Comparison of ENCODE assay signal across 8 mouse cellular contexts in genomic region chr19:53039090-53039489, GRCm38 (mm10). TPM values are rescaled to one million over a fixed set of nuclear protein-coding genes. Genes with fewer than 3 reads are reported as not detected.
DNase-seq lines count a peak whose midpoint lies in the region; ATAC-seq and TF ChIP-seq lines count a peak whose summit lies in the region.

No protein-coding gene starts in this region.

- ATAC-seq in kidney, embryonic 16.5 days (ENCODE audit: low FRiP score, low TSS enrichment), result peak; percentile 10; the same call in 1 of the 2 replicates

- WGBS in kidney, embryonic 16.5 days, result 35% methylated on average over 11 of the region's 11 CpGs

- peaks cover 38% of the 10 kb centered on the region for H3K79me2 ChIP-seq in myocyte (ENCODE audit: control insufficient read depth, insufficient read depth)

- H3K27ac ChIP-seq in kidney, embryonic 16.5 days (ENCODE audit: low read length), result peak overlapping the region; percentile 79

- no peak overlapping the region for H3ac ChIP-seq in myocyte (ENCODE audit: control insufficient read depth, insufficient read length)

- H3K4me2 ChIP-seq in kidney, embryonic 16.5 days (replicated peaks; ENCODE audit: low read depth, low read length), result peak overlapping the region; percentile 60
- peak overlapping the region; percentile 96 for H3K4me2 ChIP-seq in myocyte (ENCODE audit: low read depth)

- no peaks in the 10 kb centered on the region for H3K27me3 ChIP-seq in erythroblast, embryonic 14.5 days (ENCODE audit: control insufficient read depth)
- no peaks in the 10 kb centered on the region for H3K27me3 ChIP-seq in kidney, embryonic 16.5 days (ENCODE audit: insufficient read depth, low read length)
- H3K27me3 ChIP-seq in myocyte (ENCODE audit: control insufficient read depth, insufficient read depth, insufficient read length), result no peaks in the 10 kb centered on the region

- H3K36me3 ChIP-seq in erythroblast, embryonic 14.5 days (ENCODE audit: control insufficient read depth), result peaks cover 23% of the 10 kb centered on the region
- 0 out of 2 replicates have a peak, but pooled peaks cover 6% of the 10 kb centered on the region for H3K36me3 ChIP-seq in kidney, embryonic 16.5 days (ENCODE audit: insufficient read depth, low read length)
- H3K36me3 ChIP-seq in myocyte (ENCODE audit: control insufficient read depth, insufficient read depth), result no peaks in the 10 kb centered on the region

- H3K4me3 ChIP-seq in erythroblast, embryonic 14.5 days (replicated peaks), result peak overlapping the region; percentile 76
- H3K4me3 ChIP-seq in kidney, embryonic 16.5 days (ENCODE audit: low read length), result peak overlapping the region; percentile 95
- peak overlapping the region; percentile 50 for H3K4me3 ChIP-seq in myocyte

- TF ChIP-seq POLR2A in myocyte (IDR thresholded peaks at IDR 0.05; ENCODE audit: insufficient read length, low read depth), result no peak

- H3K9ac ChIP-seq in kidney, embryonic 16.5 days (replicated peaks; ENCODE audit: low read length), result peak overlapping the region; percentile 61

- DNase-seq in kidney, adult 11 months, result peak; percentile 49
- no peak for DNase-seq in kidney, postnatal 14 days
- peak; percentile 18 for DNase-seq in T-cell, adult 2 months (ENCODE audit: low spot score)
- no peak for DNase-seq in spleen, adult 12 weeks (ENCODE audit: low spot score)
- no peak for DNase-seq in layer of hippocampus, adult 18-20 months (ENCODE audit: low spot score in 2 of 2)

- H3K4me1 ChIP-seq in erythroblast, embryonic 14.5 days (ENCODE audit: control insufficient read depth), result peaks cover 60% of the 10 kb centered on the region
- peaks cover 26% of the 10 kb centered on the region for H3K4me1 ChIP-seq in kidney, embryonic 16.5 days (ENCODE audit: insufficient read depth, low read length)

- no peaks in the 10 kb centered on the region for H3K9me3 ChIP-seq in erythroblast, embryonic 14.5 days (ENCODE audit: control insufficient read depth, low read length)
- H3K9me3 ChIP-seq in kidney, embryonic 16.5 days (ENCODE audit: low read length), result no peaks in the 10 kb centered on the region

TF ChIP-seq in myocyte, 11 proteins besides CTCF, POLR2A, EP300 and RAD21:
- TF ChIP-seq TCF3 (IDR thresholded peaks at IDR 0.05; ENCODE audit: insufficient read length, low read depth) (no peak), MYOG (IDR thresholded peaks at IDR 0.05; ENCODE audit: control insufficient read depth in 1 of 3, insufficient read depth in 1 of 3, insufficient read length in 2 of 3, low read depth in 2 of 3) (no peak), SRF (IDR thresholded peaks at IDR 0.05; ENCODE audit: control insufficient read depth, insufficient read length, low read depth) (no peak), E2F4 (IDR thresholded peaks at IDR 0.05; ENCODE audit: insufficient read depth) (no peak), TCF12 (IDR thresholded peaks at IDR 0.05; ENCODE audit: insufficient read depth, poor library complexity, severe bottlenecking) (no peak), REST (IDR thresholded peaks at IDR 0.05; ENCODE audit: insufficient read depth, insufficient read length) (no peak), CEBPB (IDR thresholded peaks at IDR 0.05; ENCODE audit: insufficient read depth, poor library complexity, severe bottlenecking) (no peak)

RNA-seq across cellular contexts. Expression of gene Xpnpep1, which starts 0.9 kb away (rescaled TPM):
- 5.7 and 8.0 TPM in 2 replicates for polyA plus RNA-seq in erythroblast, embryonic 14.5 days (2012)
- 166 and 167 TPM in 2 replicates for polyA plus RNA-seq in kidney, embryonic 16.5 days (2015; fragmentation: Nextera tagmentation; extraction: Ambion mirVana)
- polyA plus RNA-seq in myocyte (2012; fragmentation: generic; extraction: Trizol), result 172 TPM
- 10 to 100 TPM; 72.8 to 79.3 TPM for total RNA-seq in layer of hippocampus, adult 18-20 months (2021)

Comparison
In these comparisons a context has a peak if more than half of its experiments do, and no peak if none do; other contexts are left out.
1. DNase-seq: peak in kidney, adult 11 months (single experiment) and T-cell, adult 2 months (single experiment); none in kidney, postnatal 14 days (single experiment), spleen, adult 12 weeks (single experiment) and layer of hippocampus, adult 18-20 months (0 of 2).
2. RNA of gene Xpnpep1, which starts 0.9 kb away (polyA plus RNA-seq): 172 TPM in myocyte (single experiment) and 166 to 167 TPM in kidney, embryonic 16.5 days; 5.7 to 8.0 TPM in erythroblast, embryonic 14.5 days; every median in the first group is over 10 times any median in the second.
3. Peak in every context shown above with its lines, with median percentiles within 50 percentile points of each other: H3K4me3 ChIP-seq.